Mouse (Mus musculus) MEL (cell line): ENCODE measurements around the gene Dnajb1. TPM values are rescaled to one million over a fixed set of nuclear protein-coding genes. Genes with fewer than 3 reads are reported as not detected.

Source experiments
- DNase-seq: peaks from one replicate; pipeline ENCODE4 v3.0.0; 2011; ENCODE audit warnings: low read depth, low spot score
- H3K27ac ChIP-seq: 2 replicates; pipeline ENCODE4 v1.5.1; 2012; ENCODE audit warnings: low read depth, mild to moderate bottlenecking, control low read depth, low read length, moderate library complexity; ENCODE audit not compliant: control insufficient read depth
- H3K27me3 ChIP-seq, 2 experiments: fragments of 150-350 bp in 1 of 2; sonication (generic) in 1 of 2; 2 replicates each; pipeline ENCODE4 v1.6.1; 2012; ENCODE audit warnings: low read length in 2 of 2, mild to moderate bottlenecking in 2 of 2, improper control_type of control experiment in 1 of 2, moderate library complexity in 1 of 2; ENCODE audit not compliant: insufficient read depth in 2 of 2, control insufficient read depth in 1 of 2
- H3K36me3 ChIP-seq, 2 experiments: 2 replicates each; pipeline ENCODE4 v1.6.1; 2012 to 2014; ENCODE audit warnings: low read length in 2 of 2, improper control_type of control experiment in 1 of 2, inconsistent platforms in 1 of 2, mild to moderate bottlenecking in 1 of 2; ENCODE audit not compliant: insufficient read depth in 2 of 2, control insufficient read depth in 1 of 2
- H3K4me1 ChIP-seq, 2 experiments: fragments of 150-350 bp in 1 of 2; sonication (generic) in 1 of 2; 2 replicates each; pipeline ENCODE4 v1.6.1; 2012; ENCODE audit warnings: low read length in 2 of 2, improper control_type of control experiment in 1 of 2, mild to moderate bottlenecking in 1 of 2; ENCODE audit not compliant: insufficient read depth in 2 of 2, control insufficient read depth in 1 of 2
- H3K4me3 ChIP-seq, 2 experiments: fragments of 150-350 bp in 1 of 2; sonication (generic) in 1 of 2; 2 replicates each; pipeline ENCODE4 v1.5.1; 2012; ENCODE audit warnings: low read depth in 2 of 2, low read length in 2 of 2, mild to moderate bottlenecking in 2 of 2, moderate library complexity in 2 of 2, control low read depth in 1 of 2, improper control_type of control experiment in 1 of 2; ENCODE audit not compliant: control insufficient read depth in 1 of 2, insufficient read depth in 1 of 2
- H3K79me2 ChIP-seq: 2 replicates; pipeline ENCODE4 v1.6.1; 2012; ENCODE audit warnings: mild to moderate bottlenecking, low read length, moderate library complexity; ENCODE audit not compliant: control insufficient read depth, poor library complexity, insufficient read depth
- H3K9ac ChIP-seq: 2 replicates; pipeline ENCODE4 v1.6.1; 2012; ENCODE audit warnings: low read depth, mild to moderate bottlenecking, control low read depth, low read length, moderate library complexity; ENCODE audit not compliant: control insufficient read depth, poor library complexity, severe bottlenecking
- H3K9me3 ChIP-seq: fragments of 150-350 bp; sonication (generic); replicated peaks from 2 replicates; pipeline ENCODE4 v1.6.1; 2012; ENCODE audit warnings: mild to moderate bottlenecking, low read length, improper control_type of control experiment, moderate library complexity; ENCODE audit not compliant: insufficient read depth
- GATA1 ChIP-seq: IDR thresholded peaks from 2 replicates; pipeline ENCODE4 v1.6.1; 2011; ENCODE audit warnings: low read depth, low read length, improper control_type of control experiment
- MAFK ChIP-seq: IDR thresholded peaks from 2 replicates; pipeline ENCODE4 v1.6.1; 2011; ENCODE audit warnings: low read depth, mild to moderate bottlenecking, low read length, improper control_type of control experiment, borderline replicate concordance
- MAX ChIP-seq: IDR thresholded peaks from 2 replicates; pipeline ENCODE4 v1.6.1; 2011; ENCODE audit warnings: low read length, improper control_type of control experiment
- MEF2A ChIP-seq: IDR thresholded peaks from 2 replicates; pipeline ENCODE4 v1.6.1; 2014; ENCODE audit warnings: low read depth, mild to moderate bottlenecking, inconsistent platforms, low read length, improper control_type of control experiment; ENCODE audit not compliant: poor library complexity, insufficient replicate concordance, severe bottlenecking; ENCODE audit errors: extremely low read depth
- RAD21 ChIP-seq: IDR thresholded peaks from 2 replicates; pipeline ENCODE4 v1.6.1; 2011; ENCODE audit warnings: mild to moderate bottlenecking, low read depth, low read length, improper control_type of control experiment
- SIN3A ChIP-seq: IDR thresholded peaks from 2 replicates; pipeline ENCODE4 v1.6.1; 2012; ENCODE audit warnings: low read length, improper control_type of control experiment, inconsistent platforms
- UBTF ChIP-seq: IDR thresholded peaks from 2 replicates; pipeline ENCODE4 v1.6.1; 2012; ENCODE audit warnings: low read depth, mild to moderate bottlenecking, inconsistent platforms, low read length, improper control_type of control experiment, moderate library complexity, borderline replicate concordance; ENCODE audit not compliant: insufficient read depth
- USF1 ChIP-seq: IDR thresholded peaks from 2 replicates; pipeline ENCODE4 v1.6.1; 2014; ENCODE audit warnings: low read depth, mild to moderate bottlenecking, inconsistent platforms, low read length, improper control_type of control experiment, moderate library complexity
- USF2 ChIP-seq, 2 experiments: IDR thresholded peaks; 2 replicates each; pipeline ENCODE4 v1.6.1; 2011 to 2012; ENCODE audit warnings: improper control_type of control experiment in 2 of 2, low read length in 2 of 2, borderline replicate concordance in 1 of 2, inconsistent platforms in 1 of 2, low read depth in 1 of 2, mild to moderate bottlenecking in 1 of 2; ENCODE audit not compliant: insufficient read depth in 1 of 2
- ZKSCAN1 ChIP-seq: IDR thresholded peaks from 2 replicates; pipeline ENCODE4 v1.6.1; 2012; ENCODE audit warnings: low read depth, mild to moderate bottlenecking, inconsistent platforms, low read length, improper control_type of control experiment, moderate library complexity
- polyA plus RNA-seq, 2 experiments: library from polyadenylated mRNA; stranded (reverse) in 1 of 2; unstranded in 1 of 2; fragments of >175 nt in 1 of 2; fragments of >200 nt in 1 of 2; gene quantifications; 2 replicates each; pipeline versions ENCODE4 v1.2.1 to v1.2.4; 2012; ENCODE audit warnings: low replicate concordance in 2 of 2, low read depth in 1 of 2; ENCODE audit not compliant: insufficient read length in 2 of 2, insufficient read depth in 1 of 2, missing spikeins in 1 of 2
- total RNA-seq: library from RNA; depleted of rRNA; stranded (reverse); fragments of 300-350 nt; gene quantifications from 2 replicates; pipeline ENCODE4 v1.2.3, GENCODE M21; 2012

Dnajb1 gene
- total and polyA plus RNA-seq, 3 experiments: 43.2 to 56.6 TPM; not detected in 1

DNA sequence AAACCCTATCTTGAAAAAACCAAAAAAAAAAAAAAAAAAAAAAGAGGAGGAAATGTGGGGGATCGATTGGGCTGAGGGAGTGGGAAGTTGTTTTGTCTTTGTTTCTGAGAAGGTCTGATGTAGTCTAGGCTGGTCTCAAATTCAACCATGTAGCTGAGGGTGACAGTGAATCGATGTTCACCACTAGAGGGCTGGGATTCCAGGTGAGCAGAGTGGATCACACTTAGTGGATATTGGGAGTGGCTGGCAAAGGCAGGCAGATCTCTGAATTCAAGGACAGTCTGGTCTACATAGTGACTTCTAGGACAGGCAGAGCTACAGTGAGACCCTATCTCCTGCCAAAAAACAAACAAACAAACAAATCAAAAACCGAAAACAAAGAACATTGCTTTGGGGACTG, 16.7 kb downstream of the Dnajb1 start:
- no peak for DNase-seq
- peaks cover 5 to 23% of the 10 kb centered on the region in 2 experiments for H3K4me1 ChIP-seq
- no peaks in the 10 kb centered on the region for H3K27me3 ChIP-seq
- no peaks in the 10 kb centered on the region; the same call in 1 of the 2 replicates for H3K79me2 ChIP-seq
- no peak overlapping the region for H3K4me3 ChIP-seq
- no peak overlapping the region for H3K9ac ChIP-seq
- H3K27ac ChIP-seq: no peak overlapping the region
- TF ChIP-seq MEF2A (no peak), UBTF (no peak)
- H3K9me3 ChIP-seq: no peaks in the 10 kb centered on the region
- peaks cover 0 to 13% of the 10 kb centered on the region in 2 experiments; a peak in 2 of 4 replicates for H3K36me3 ChIP-seq

DNA sequence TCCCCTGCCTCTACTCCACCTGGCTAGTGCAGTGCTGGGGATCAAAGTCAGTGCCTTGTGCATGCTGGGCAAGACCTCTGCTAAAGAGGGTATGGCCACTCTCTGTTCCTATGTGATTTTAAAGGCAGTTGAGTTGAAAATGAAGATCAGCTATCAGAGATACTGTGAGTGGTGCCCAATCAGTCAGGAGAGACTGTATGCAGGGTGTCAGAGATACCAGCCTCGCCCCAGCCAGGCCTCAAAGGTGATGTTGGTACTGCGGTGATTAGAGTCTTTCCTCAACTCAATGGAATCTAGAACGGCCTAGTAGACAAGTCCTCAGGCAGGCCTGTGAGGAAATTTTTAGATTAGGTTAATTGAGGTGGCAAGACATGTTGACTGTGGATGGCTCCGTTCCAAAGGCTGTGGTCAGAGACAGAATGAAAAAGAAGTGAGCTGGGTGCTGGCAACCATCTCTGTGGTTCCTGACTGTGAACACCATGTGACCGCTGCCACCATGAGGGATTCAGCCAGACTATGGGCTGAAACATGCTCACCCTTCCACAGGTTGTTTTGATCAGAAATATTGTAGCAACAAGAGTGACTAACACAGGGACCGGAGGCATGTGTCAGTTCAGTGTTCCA, 17.8 kb downstream of the Dnajb1 start:
- Histone ChIP-seq H3K4me3 (no peak overlapping the region), H3K27ac (no peak overlapping the region), H3K9me3 (no peaks in the 10 kb centered on the region), H3K36me3 (peaks cover 0 to 13% of the 10 kb centered on the region in 2 experiments; a peak in 2 of 4 replicates), H3K9ac (no peak overlapping the region), H3K27me3 (no peaks in the 10 kb centered on the region), H3K4me1 (peaks cover 5 to 23% of the 10 kb centered on the region in 2 experiments), H3K79me2 (no peaks in the 10 kb centered on the region; the same call in 1 of the 2 replicates)
- DNase-seq: peak; percentile 31
- TF ChIP-seq ZKSCAN1 (no peak), MAX (no peak), USF1 (peak; percentile 63; the same call in 1 of the 2 replicates)

DNA sequence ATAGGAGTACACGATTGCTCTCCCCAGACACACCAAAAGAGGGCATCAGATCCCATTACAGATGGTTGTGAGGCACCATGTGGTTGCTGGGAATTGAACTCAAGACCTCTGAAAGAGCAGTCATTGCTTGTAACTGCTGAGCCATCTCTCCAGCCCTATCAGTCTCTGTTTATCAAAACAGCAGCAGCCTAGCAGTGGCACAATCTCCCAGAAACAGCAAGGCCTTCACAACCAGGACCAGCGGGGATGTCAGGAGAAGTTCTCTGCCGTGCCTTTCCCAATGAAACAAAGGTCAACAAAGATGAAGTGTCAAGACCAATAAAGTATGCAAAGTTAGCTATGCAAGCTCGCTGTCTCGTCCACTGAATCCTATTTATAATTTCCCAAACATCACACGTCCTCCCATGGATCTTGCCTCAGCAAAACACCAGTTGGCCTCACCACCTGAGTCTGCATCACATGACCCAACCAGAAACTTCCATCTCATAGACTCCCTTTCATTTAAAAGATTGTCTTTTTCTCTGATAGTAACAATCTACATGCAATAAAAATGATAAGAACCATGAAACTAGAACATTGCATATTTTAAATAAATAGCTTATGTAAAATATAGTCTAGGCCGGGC, 24.2 kb downstream of the Dnajb1 start:
- no peaks in the 10 kb centered on the region for H3K27me3 ChIP-seq
- no peaks in the 10 kb centered on the region for H3K9me3 ChIP-seq
- H3K4me3 ChIP-seq: no peak overlapping the region
- no peaks in the 10 kb centered on the region for H3K4me1 ChIP-seq
- DNase-seq: no peak
- H3K36me3 ChIP-seq: no peaks in the 10 kb centered on the region
- no peak overlapping the region for H3K27ac ChIP-seq
- H3K79me2 ChIP-seq: no peaks in the 10 kb centered on the region
- TF ChIP-seq SIN3A (no peak), RAD21 (no peak), USF2 (IDR thresholded peaks at IDR 0.05; ENCODE audit: borderline replicate concordance in 1 of 2, insufficient read depth in 1 of 2, low read depth in 1 of 2, low read length in 2 of 2) (no peak), GATA1 (no peak), MAFK (no peak), USF1 (peak; percentile 18; the same call in 1 of the 2 replicates)
- no peak overlapping the region for H3K9ac ChIP-seq
